ENCODE assay signal across 12 mouse cellular contexts in the genomic region with DNA sequence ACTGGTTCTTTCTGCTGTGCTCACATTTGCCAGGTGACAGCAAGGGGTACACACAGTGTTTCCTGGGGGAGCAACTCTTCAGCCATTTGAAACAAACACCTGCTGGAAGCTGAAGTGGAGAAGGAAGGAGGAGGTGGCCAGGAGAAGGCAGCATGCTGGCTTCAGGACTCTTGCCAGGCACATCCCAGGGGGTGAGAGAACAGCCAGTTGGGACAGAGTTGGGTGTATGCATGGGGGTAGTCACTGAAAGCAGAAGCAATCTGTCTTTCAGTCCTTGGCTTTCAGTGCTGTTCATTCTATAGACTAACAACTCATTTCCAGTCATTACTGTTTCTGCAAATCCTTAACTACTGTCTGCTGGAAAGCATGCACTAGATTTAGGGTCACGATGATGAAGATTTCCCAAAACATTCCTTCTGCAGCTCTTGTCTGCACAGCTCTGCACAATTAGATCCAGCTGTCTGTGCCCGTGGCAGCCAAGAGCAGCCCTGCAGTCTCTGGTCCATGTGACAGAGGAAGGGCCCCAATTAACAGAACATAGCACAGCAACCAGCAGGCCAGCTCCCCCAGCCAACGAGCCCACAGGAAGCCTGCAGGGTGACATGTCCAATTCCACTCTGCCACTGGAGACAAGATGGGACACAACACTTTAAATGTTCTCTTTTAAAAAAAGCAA.
DNase-seq lines count a peak whose midpoint lies in the region; ATAC-seq and TF ChIP-seq lines count a peak whose summit lies in the region.
"Had no signal": no experiment of that assay in that cellular context is flagged by ENCODE, and none has a peak within 500 bp of the region (broad histone marks: within the 10 kb centered on the region; RNA-seq: fewer than 3 reads in every experiment).

No protein-coding gene starts in this region.

- 75% methylated on average over 3 of the region's 3 CpGs for WGBS in liver, adult 2 months
- WGBS in liver, embryonic 11.5 days, result 46% methylated on average over 3 of the region's 3 CpGs
- WGBS in limb, embryonic 10.5 days, result 14% methylated on average over 3 of the region's 3 CpGs

- no peak overlapping the region for H3K4me3 ChIP-seq in liver, adult 2 months (ENCODE audit: insufficient read depth, low read depth, low read length)
- no peak overlapping the region for H3K4me3 ChIP-seq in liver, embryonic 11.5 days (ENCODE audit: low read depth, low read length)
- H3K4me3 ChIP-seq in limb, embryonic 10.5 days, result no peak overlapping the region
- H3K4me3 ChIP-seq: heart, embryonic 13.5 days; liver, embryonic 13.5 days; neural tube, embryonic 15.5 days had no signal

- no peaks in the 10 kb centered on the region for H3K9me3 ChIP-seq in liver, embryonic 11.5 days (ENCODE audit: control insufficient read depth, low read length)
- H3K9me3 ChIP-seq in limb, embryonic 10.5 days (replicated peaks), result no peaks in the 10 kb centered on the region
- H3K9me3 ChIP-seq: heart, embryonic 13.5 days; liver, embryonic 13.5 days; neural tube, embryonic 15.5 days had no signal

- intact Hi-C loops in heart, postnatal 14 days (cut with DNase I), result no loop called here

- peak overlapping the region; percentile 61 for H3K27ac ChIP-seq in liver, adult 2 months (replicated peaks; ENCODE audit: insufficient read depth, low read depth, low read length)
- H3K27ac ChIP-seq in liver, embryonic 11.5 days (ENCODE audit: low read depth, low read length), result no peak overlapping the region
- peak overlapping the region; percentile 86 for H3K27ac ChIP-seq in limb, embryonic 10.5 days
- H3K27ac ChIP-seq: heart, embryonic 13.5 days; liver, embryonic 13.5 days; neural tube, embryonic 15.5 days had no signal

- peak; percentile 48 for DNase-seq in adrenal gland, postnatal 14 days
- no peak for DNase-seq in adrenal gland, postnatal 4 days (ENCODE audit: low spot score in 2 of 2)
- DNase-seq in heart, postnatal 14 days, result peak; percentile 29 to 39
- no peak for DNase-seq in heart, postnatal 4 days
- DNase-seq in liver, adult 2 months (ENCODE audit: extremely low read depth, low read depth, low spot score), result peak; percentile 32
- DNase-seq in liver, embryonic 11.5 days (ENCODE audit: low spot score), result no peak
- DNase-seq in limb, embryonic 10.5 days (ENCODE audit: low spot score), result peak; percentile 60
- no peak for DNase-seq in right cerebral cortex, adult 2 months (ENCODE audit: low spot score in 2 of 2)
- DNase-seq: liver, embryonic 13.5 days; midbrain, embryonic 14.5 days had no signal

- no peaks in the 10 kb centered on the region for H3K4me1 ChIP-seq in liver, adult 2 months (ENCODE audit: control insufficient read depth, insufficient read depth, low read length)
- no peaks in the 10 kb centered on the region for H3K4me1 ChIP-seq in liver, embryonic 11.5 days (replicated peaks; ENCODE audit: control insufficient read depth, insufficient read depth, low read length)
- peaks cover 69% of the 10 kb centered on the region for H3K4me1 ChIP-seq in limb, embryonic 10.5 days
- H3K4me1 ChIP-seq: liver, embryonic 13.5 days had no signal

- H3K36me3 ChIP-seq in liver, adult 2 months (ENCODE audit: control insufficient read depth, insufficient read depth, low read length), result no peaks in the 10 kb centered on the region
- no peaks in the 10 kb centered on the region for H3K36me3 ChIP-seq in liver, embryonic 11.5 days (ENCODE audit: control insufficient read depth, insufficient read depth, low read length)
- no peaks in the 10 kb centered on the region for H3K36me3 ChIP-seq in limb, embryonic 10.5 days
- H3K36me3 ChIP-seq: heart, embryonic 13.5 days; liver, embryonic 13.5 days had no signal

- H3K27me3 ChIP-seq in liver, adult 2 months (ENCODE audit: control insufficient read depth, insufficient read depth, low read length), result no peaks in the 10 kb centered on the region
- H3K27me3 ChIP-seq in liver, embryonic 11.5 days (replicated peaks; ENCODE audit: control insufficient read depth, insufficient read depth, low read length), result no peaks in the 10 kb centered on the region
- H3K27me3 ChIP-seq in limb, embryonic 10.5 days (ENCODE audit: low read depth, poor library complexity, severe bottlenecking), result no peaks in the 10 kb centered on the region
- H3K27me3 ChIP-seq: heart, embryonic 13.5 days; liver, embryonic 13.5 days; neural tube, embryonic 15.5 days had no signal

- no peak overlapping the region for H3K9ac ChIP-seq in liver, adult 2 months (ENCODE audit: low read depth, low read length)
- no peak overlapping the region for H3K9ac ChIP-seq in liver, embryonic 11.5 days (ENCODE audit: low read depth, low read length)
- H3K9ac ChIP-seq: heart, embryonic 13.5 days; liver, embryonic 13.5 days; neural tube, embryonic 15.5 days had no signal

- no peak overlapping the region for H3K4me2 ChIP-seq in liver, embryonic 11.5 days
- H3K4me2 ChIP-seq: heart, embryonic 13.5 days; liver, embryonic 13.5 days; neural tube, embryonic 15.5 days had no signal

- TF ChIP-seq CTCF in liver, adult 2 months (IDR thresholded peaks at IDR 0.05; ENCODE audit: low read depth, low read length), result no peak

- no peak for ATAC-seq in liver, embryonic 11.5 days (replicated peaks; ENCODE audit: low FRiP score)

- no peaks in the 10 kb centered on the region for H3K79me2 ChIP-seq in liver, adult 2 months (ENCODE audit: control insufficient read depth, insufficient read depth, low read length)

- TF ChIP-seq POLR2A in liver, adult 2 months (IDR thresholded peaks at IDR 0.05; ENCODE audit: extremely low read depth, insufficient read depth, low read length), result no peak

Comparison
In these comparisons a context has a peak if more than half of its experiments do, and no peak if none do; other contexts are left out.
1. DNase-seq: peak in adrenal gland, postnatal 14 days (single experiment), heart, postnatal 14 days (2 of 2), liver, adult 2 months (single experiment) and limb, embryonic 10.5 days (single experiment); none in adrenal gland, postnatal 4 days (0 of 2), heart, postnatal 4 days (single experiment), liver, embryonic 11.5 days (single experiment) and right cerebral cortex, adult 2 months (0 of 2).